Mouse (Mus musculus) right cerebral cortex, postnatal 25 days (tissue): ENCODE measurements around the gene Lctl.
"Not testable (repeated sequence)": the region's sequence is repeated elsewhere in the genome, so short reads cannot be mapped to it uniquely, and the experiment has no call there.

Source experiments
- DNase-seq: peaks from one replicate; pipeline ENCODE4 v3.0.0; 2022

The Lctl gene

GRCm38 (mm10) chr9:64120584-64121277, 3.8 kb downstream of the Lctl start:
- DNase-seq: no peak

GRCm38 (mm10) chr9:64122601-64123000, 5.7 kb downstream of the Lctl start:
- DNase-seq: no peak

GRCm38 (mm10) chr9:64124846-64125245, 7.9 kb downstream of the Lctl start:
- DNase-seq: not testable (repeated sequence)

GRCm38 (mm10) chr9:64125307-64125706, 8.4 kb downstream of the Lctl start:
- no peak for DNase-seq

- no peak for DNase-seq
Observed at GRCm38 (mm10) chr9:64126121-64126520, 9.2 kb downstream of the Lctl start.

- no peak for DNase-seq
Observed at GRCm38 (mm10) chr9:64131623-64132022, 14.7 kb downstream of the Lctl start.

- DNase-seq: peak; percentile 13
Observed at GRCm38 (mm10) chr9:64138896-64139295, 21.9 kb downstream of the Lctl start.

GRCm38 (mm10) chr9:64139879-64140278, 22.9 kb downstream of the Lctl start:
- DNase-seq: no peak

GRCm38 (mm10) chr9:64156641-64157040, 39.7 kb downstream of the Lctl start:
- no peak for DNase-seq

GRCm38 (mm10) chr9:64160471-64160870, 43.5 kb downstream of the Lctl start:
- DNase-seq: no peak

GRCm38 (mm10) chr9:64169967-64170366, 53.0 kb downstream of the Lctl start:
- DNase-seq: not testable (repeated sequence)

- no peak for DNase-seq
Observed at GRCm38 (mm10) chr9:64172145-64172815, 55.3 kb downstream of the Lctl start.

GRCm38 (mm10) chr9:64172816-64173665, 56.1 kb downstream of the Lctl start, which contains the start of the genes Zwilch and Rpl4:
Gene Zwilch (minus strand): TSS chr9:64173104.
Gene Rpl4 (plus strand): TSS chr9:64173375.
- DNase-seq: peak; percentile 76

GRCm38 (mm10) chr9:64173666-64174220, 56.8 kb downstream of the Lctl start:
- DNase-seq: no peak

- DNase-seq: no peak
Observed at GRCm38 (mm10) chr9:64174341-64174740, 57.4 kb downstream of the Lctl start.

GRCm38 (mm10) chr9:64174766-64175165, 57.8 kb downstream of the Lctl start:
- DNase-seq: no peak

GRCm38 (mm10) chr9:64175378-64175777, 58.4 kb downstream of the Lctl start:
- DNase-seq: no peak

GRCm38 (mm10) chr9:64178610-64178973, 61.6 kb downstream of the Lctl start:
- no peak for DNase-seq

- peak; percentile 92 for DNase-seq
Observed at GRCm38 (mm10) chr9:64178974-64179646, 62.2 kb downstream of the Lctl start, which contains the start of gene Snapc5. Gene Snapc5 (plus strand): TSS chr9:64179274.

- not testable (repeated sequence) for DNase-seq
Observed at GRCm38 (mm10) chr9:64183295-64183694, 66.3 kb downstream of the Lctl start.

- DNase-seq: no peak
Observed at GRCm38 (mm10) chr9:64184166-64184840, 67.4 kb downstream of the Lctl start.
